Mouse (Mus musculus): ENCODE measurements around the gene Rnf19b. TPM values are rescaled to one million over a fixed set of nuclear protein-coding genes. Genes with fewer than 3 reads are reported as not detected.

Rnf19b gene
- total RNA-seq, 2 experiments from 2014 or later = 41.0 to 42.4 TPM

- TF ChIP-seq CTCF (conservative IDR thresholded peaks at IDR 0.05) = no peak
- Histone ChIP-seq H3K4me3 (peak overlapping the region; percentile 75), H3K27ac (peak overlapping the region; percentile 77)
- peak; percentile 76 to 80 for DNase-seq (ENCODE audit: low spot score in 2 of 2)
These were observed 9.4 kb upstream of the Rnf19b start for GRCm38 (mm10) chr4:129048501-129049305.

- H3K27ac ChIP-seq = peak overlapping the region; percentile 77
- no peak for DNase-seq (ENCODE audit: low spot score in 2 of 2)
- peak overlapping the region; percentile 75 for H3K4me3 ChIP-seq
- TF ChIP-seq CTCF (conservative IDR thresholded peaks at IDR 0.05) = peak; percentile 48
These were observed 8.6 kb upstream of the Rnf19b start for GRCm38 (mm10) chr4:129049306-129050011.

- DNase-seq (ENCODE audit: low spot score in 2 of 2) = no peak
- H3K4me3 ChIP-seq = no peak overlapping the region
- TF ChIP-seq CTCF (conservative IDR thresholded peaks at IDR 0.05) = no peak
- no peak overlapping the region for H3K27ac ChIP-seq
These were observed 7.7 kb upstream of the Rnf19b start for GRCm38 (mm10) chr4:129050365-129050764.

- Histone ChIP-seq H3K4me3 (no peak overlapping the region), H3K27ac (no peak overlapping the region)
- no peak for DNase-seq (ENCODE audit: low spot score in 2 of 2)
- TF ChIP-seq CTCF (conservative IDR thresholded peaks at IDR 0.05) = no peak
These were observed 7.1 kb upstream of the Rnf19b start for GRCm38 (mm10) chr4:129050901-129051417.

GRCm38 (mm10) chr4:129051461-129052183 lies 6.4 kb upstream of the Rnf19b start:
- DNase-seq (ENCODE audit: low spot score in 2 of 2) = no peak
- Histone ChIP-seq H3K27ac (no peak overlapping the region), H3K4me3 (no peak overlapping the region)
- no peak for TF ChIP-seq CTCF (conservative IDR thresholded peaks at IDR 0.05)

GRCm38 (mm10) chr4:129054757-129055156 lies 3.3 kb upstream of the Rnf19b start:
- TF ChIP-seq CTCF (conservative IDR thresholded peaks at IDR 0.05) = no peak
- no peak for DNase-seq (ENCODE audit: low spot score in 2 of 2)
- Histone ChIP-seq H3K4me3 (no peak overlapping the region), H3K27ac (no peak overlapping the region)

- TF ChIP-seq CTCF (conservative IDR thresholded peaks at IDR 0.05) = no peak
- Histone ChIP-seq H3K4me3 (no peak overlapping the region), H3K27ac (no peak overlapping the region)
- no peak for DNase-seq (ENCODE audit: low spot score in 2 of 2)
These were observed 2.5 kb upstream of the Rnf19b start for GRCm38 (mm10) chr4:129055562-129055961.

GRCm38 (mm10) chr4:129057533-129058206 lies 401 bp upstream of the Rnf19b start:
- TF ChIP-seq CTCF (conservative IDR thresholded peaks at IDR 0.05) = no peak
- peak; percentile 96 for DNase-seq (ENCODE audit: low spot score in 2 of 2)
- Histone ChIP-seq H3K4me3 (peak overlapping the region; percentile 92), H3K27ac (peak overlapping the region; percentile 91)

GRCm38 (mm10) chr4:129059125-129059551 lies 1.1 kb downstream of the Rnf19b start:
- TF ChIP-seq CTCF (conservative IDR thresholded peaks at IDR 0.05) = no peak
- peak overlapping the region; percentile 91; the same call in 1 of the 2 replicates for H3K27ac ChIP-seq
- H3K4me3 ChIP-seq = peak overlapping the region; percentile 92
- no peak for DNase-seq (ENCODE audit: low spot score in 2 of 2)

GRCm38 (mm10) chr4:129059922-129060321 lies 1.9 kb downstream of the Rnf19b start:
- Histone ChIP-seq H3K27ac (no peak overlapping the region), H3K4me3 (peak overlapping the region; percentile 92)
- no peak for DNase-seq (ENCODE audit: low spot score in 2 of 2)
- no peak for TF ChIP-seq CTCF (conservative IDR thresholded peaks at IDR 0.05)

GRCm38 (mm10) chr4:129061486-129061885 lies 3.4 kb downstream of the Rnf19b start:
- Histone ChIP-seq H3K4me3 (no peak overlapping the region), H3K27ac (no peak overlapping the region)
- TF ChIP-seq CTCF (conservative IDR thresholded peaks at IDR 0.05) = no peak
- no peak for DNase-seq (ENCODE audit: low spot score in 2 of 2)

Data from layer of hippocampus, adult 2 months (tissue).